Mouse (Mus musculus) gastrocnemius, adult 2 months (tissue): Measurements from ENCODE around the gene Olfr1212. TPM values are rescaled to one million over a fixed set of nuclear protein-coding genes. Genes with fewer than 3 reads are reported as not detected.

Experiments
- DNase-seq: peaks from one replicate; pipeline ENCODE4 v3.0.0; 2022
- H3K27ac ChIP-seq: fragments of 200-600 bp; 2 replicates; pipeline ENCODE4 v1.8.1; 2022; ENCODE audit warnings: mild to moderate bottlenecking
- H3K4me3 ChIP-seq: fragments of 200-600 bp; 2 replicates; pipeline ENCODE4 v1.8.1; 2022; ENCODE audit warnings: mild to moderate bottlenecking, moderate library complexity
- CTCF ChIP-seq: fragments of 200-600 bp; IDR thresholded peaks from 2 replicates; pipeline ENCODE4 v1.8.1; 2022; ENCODE audit warnings: antibody characterized with exemption, mild to moderate bottlenecking, moderate library complexity
- intact Hi-C: fragments of 180-260 bp; cut with DNase I; formaldehyde crosslinking; loops from one replicate; pipeline ENCODE4 v1.15.1; 2025
- long read RNA-seq, 2 experiments: library from polyadenylated mRNA; stranded (forward); transcript quantifications; one replicate each; pipeline ENCODE4 v2.0.0; 2021
- total RNA-seq, 2 experiments: library from RNA; stranded (reverse); gene quantifications; 2 replicates each; pipeline ENCODE4 v1.2.3; 2021

Olfr1212 gene
- total RNA-seq, result not detected
- long read RNA-seq, experiment 1, result 0 reads
- long read RNA-seq, experiment 2, result 0 reads

GRCm38 (mm10) chr2:88953669-88954068, at the start of gene Olfr1212:
Gene Olfr1212 (plus strand): TSS chr2:88953969.
- TF ChIP-seq CTCF, result no peak
- no peak within 1 kb of the TSS for H3K27ac ChIP-seq
- DNase-seq, result no peak

GRCm38 (mm10) chr2:88915057-88915456, 38.7 kb upstream of the Olfr1212 start, which contains the start of gene Olfr1209:
Gene Olfr1209 (minus strand): TSS chr2:88915157.
- no peak for DNase-seq
- Histone ChIP-seq H3K27ac (no peak within 1 kb of the TSS), H3K4me3 (no peak within 1 kb of the TSS)
- intact Hi-C loops, result no loop called here
- TF ChIP-seq CTCF, result no peak

More at GRCm38 (mm10) chr2:88953669-88954068, at the start of gene Olfr1212:
- no peak within 1 kb of the TSS for H3K4me3 ChIP-seq
- intact Hi-C loops, result no loop called here

- intact Hi-C loops, result no loop called here
- Histone ChIP-seq H3K4me3 (no peak within 1 kb of the TSS), H3K27ac (no peak within 1 kb of the TSS)
- no peak for TF ChIP-seq CTCF
- no peak for DNase-seq
Measured at GRCm38 (mm10) chr2:88938011-88938410, 15.8 kb upstream of the Olfr1212 start, which contains the start of gene Olfr1211. Gene Olfr1211 (minus strand): TSS chr2:88938111.

GRCm38 (mm10) chr2:88980181-88980580, 26.4 kb downstream of the Olfr1212 start, which contains the start of gene Gm13762:
Gene Gm13762 (minus strand): TSS chr2:88980281.
- no peak for TF ChIP-seq CTCF
- H3K27ac ChIP-seq, result no peak within 1 kb of the TSS
- intact Hi-C loops, result no loop called here
- no peak for DNase-seq
- H3K4me3 ChIP-seq, result no peak within 1 kb of the TSS

GRCm38 (mm10) chr2:88992553-88992952, 38.8 kb downstream of the Olfr1212 start, which contains the start of gene Olfr1214:
Gene Olfr1214 (minus strand): TSS chr2:88992653.
- H3K4me3 ChIP-seq, result no peak within 1 kb of the TSS
- intact Hi-C loops, result no loop called here
- no peak within 1 kb of the TSS for H3K27ac ChIP-seq
- TF ChIP-seq CTCF, result no peak
- DNase-seq, result no peak

GRCm38 (mm10) chr2:89006873-89007272, 53.1 kb downstream of the Olfr1212 start, which contains the start of gene Olfr1215:
Gene Olfr1215 (minus strand): TSS chr2:89006973.
- Histone ChIP-seq H3K27ac (no peak within 1 kb of the TSS), H3K4me3 (no peak within 1 kb of the TSS)
- no peak for DNase-seq
- intact Hi-C loops, result no loop called here
- no peak for TF ChIP-seq CTCF

Other genes with a start within 250 kb of the Olfr1212 start
- gene Olfr1196, start 249.4 kb upstream of the Olfr1212 start, total RNA-seq, result not detected
- gene Olfr1197, start 221.6 kb upstream of the Olfr1212 start, total RNA-seq, result not detected
- not detected for gene Olfr1198, start 202.6 kb upstream of the Olfr1212 start, total RNA-seq
- not detected for gene Olfr1199, start 193.5 kb upstream of the Olfr1212 start, total RNA-seq
- not detected for gene Olfr1200, start 183.5 kb upstream of the Olfr1212 start, total RNA-seq
- not detected for gene Olfr1201, start 160.9 kb upstream of the Olfr1212 start, total RNA-seq
- not detected for gene Olfr1202, start 139.5 kb upstream of the Olfr1212 start, total RNA-seq
- not detected for gene Olfr1205, start 124.2 kb upstream of the Olfr1212 start, total RNA-seq
- gene Olfr1204, start 104.7 kb upstream of the Olfr1212 start, total RNA-seq, result not detected
- gene Olfr1206, start 90.7 kb upstream of the Olfr1212 start, total RNA-seq, result not detected
- not detected for gene Olfr1208, start 51.7 kb upstream of the Olfr1212 start, total RNA-seq
- not detected for gene Olfr1209, start 38.8 kb upstream of the Olfr1212 start, total RNA-seq
- gene Olfr1211, start 15.9 kb upstream of the Olfr1212 start, total RNA-seq, result not detected
- gene Gm13762, start 26.3 kb downstream of the Olfr1212 start, total RNA-seq, result not detected
- not detected for gene Olfr1214, start 38.7 kb downstream of the Olfr1212 start, total RNA-seq
- gene Olfr1215, start 53.0 kb downstream of the Olfr1212 start, total RNA-seq, result not detected
- not detected for gene Olfr1216, start 64.4 kb downstream of the Olfr1212 start, total RNA-seq
- gene Olfr1217, start 78.1 kb downstream of the Olfr1212 start, total RNA-seq, result not detected
- not detected for gene Olfr1218, start 107.2 kb downstream of the Olfr1212 start, total RNA-seq
- not detected for gene Olfr1219, start 129.5 kb downstream of the Olfr1212 start, total RNA-seq
- not detected for gene Olfr1220, start 152.9 kb downstream of the Olfr1212 start, total RNA-seq
- not detected for gene Olfr1221, start 163.3 kb downstream of the Olfr1212 start, total RNA-seq
- not detected for gene Olfr1222, start 179.1 kb downstream of the Olfr1212 start, total RNA-seq
- gene Olfr1223, start 197.6 kb downstream of the Olfr1212 start, total RNA-seq, result not detected
- not detected for gene Olfr1224-ps1, start 210.1 kb downstream of the Olfr1212 start, total RNA-seq
- not detected for gene Olfr1225, start 220.7 kb downstream of the Olfr1212 start, total RNA-seq
- not detected for gene Olfr1226, start 246.1 kb downstream of the Olfr1212 start, total RNA-seq